Mouse (Mus musculus): ENCODE data around the gene Mup22. TPM values are rescaled to one million over a fixed set of nuclear protein-coding genes. Genes with fewer than 3 reads are reported as not detected.
"Not testable (repeated sequence)": the region's sequence is repeated elsewhere in the genome, so short reads cannot be mapped to it uniquely, and the experiment has no call there.

Gene Mup22
- total RNA-seq (2015) (not detected in 2 replicates), total RNA-seq (2017) (not detected in 2 replicates)

- not testable (repeated sequence) for ATAC-seq (ENCODE audit: poor library complexity, severe bottlenecking)
Measured at GRCm38 (mm10) chr4:60821363-60821762, at the start of gene Mup22. Gene Mup22 (minus strand): TSS chr4:60821463.

DNA sequence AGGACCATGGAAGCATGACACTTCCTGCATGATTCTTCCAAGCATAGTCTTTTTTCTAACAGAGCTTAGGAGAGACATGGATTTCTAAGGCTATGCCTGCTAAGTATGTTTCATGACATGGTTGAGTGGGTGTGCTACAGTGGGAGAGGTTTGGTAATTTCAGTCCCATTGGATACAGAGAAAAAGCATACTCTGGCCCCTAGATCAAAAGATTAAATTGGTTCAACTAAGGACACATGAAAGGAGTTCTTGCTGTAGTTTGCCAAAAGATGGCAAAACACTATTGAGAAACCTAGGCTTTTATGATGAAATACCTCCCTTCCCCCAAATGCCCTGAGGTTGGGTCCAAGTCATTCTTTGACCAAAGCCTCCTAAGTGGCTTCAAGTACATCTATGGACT, 19.6 kb upstream of the Mup22 start:
- not testable (repeated sequence) for ATAC-seq (ENCODE audit: poor library complexity, severe bottlenecking)

Other genes starting within 250 kb of the Mup22 start
- not detected in 2 replicates for gene Mup10, start 239.3 kb downstream of the Mup22 start, total RNA-seq (2015)
- gene Mup10, start 239.3 kb downstream of the Mup22 start, total RNA-seq (2017) = not detected in 2 replicates
- not detected in 2 replicates for gene Mup11, start 159.1 kb downstream of the Mup22 start, total RNA-seq (2015)
- not detected in 2 replicates for gene Mup11, start 159.1 kb downstream of the Mup22 start, total RNA-seq (2017)
- gene Mup12, start 80.1 kb downstream of the Mup22 start, total RNA-seq (2015) = not detected in 2 replicates
- gene Mup12, start 80.1 kb downstream of the Mup22 start, total RNA-seq (2017) = not detected in 2 replicates